Mouse (Mus musculus) MEL (cell line): ENCODE measurements around the gene Zfp568. TPM values are rescaled to one million over a fixed set of nuclear protein-coding genes. Genes with fewer than 3 reads are reported as not detected.

ENCODE experiments used
- DNase-seq: peaks from one replicate; pipeline ENCODE4 v3.0.0; 2011; ENCODE audit warnings: low read depth, low spot score
- H3K27ac ChIP-seq: 2 replicates; pipeline ENCODE4 v1.5.1; 2012; ENCODE audit warnings: low read depth, mild to moderate bottlenecking, control low read depth, low read length, moderate library complexity; ENCODE audit not compliant: control insufficient read depth
- H3K27me3 ChIP-seq, 2 experiments: fragments of 150-350 bp in 1 of 2; sonication (generic) in 1 of 2; 2 replicates each; pipeline ENCODE4 v1.6.1; 2012; ENCODE audit warnings: low read length in 2 of 2, mild to moderate bottlenecking in 2 of 2, improper control_type of control experiment in 1 of 2, moderate library complexity in 1 of 2; ENCODE audit not compliant: insufficient read depth in 2 of 2, control insufficient read depth in 1 of 2
- H3K36me3 ChIP-seq, 2 experiments: 2 replicates each; pipeline ENCODE4 v1.6.1; 2012 to 2014; ENCODE audit warnings: low read length in 2 of 2, improper control_type of control experiment in 1 of 2, inconsistent platforms in 1 of 2, mild to moderate bottlenecking in 1 of 2; ENCODE audit not compliant: insufficient read depth in 2 of 2, control insufficient read depth in 1 of 2
- H3K4me1 ChIP-seq, 2 experiments: fragments of 150-350 bp in 1 of 2; sonication (generic) in 1 of 2; 2 replicates each; pipeline ENCODE4 v1.6.1; 2012; ENCODE audit warnings: low read length in 2 of 2, improper control_type of control experiment in 1 of 2, mild to moderate bottlenecking in 1 of 2; ENCODE audit not compliant: insufficient read depth in 2 of 2, control insufficient read depth in 1 of 2
- H3K4me3 ChIP-seq, 2 experiments: fragments of 150-350 bp in 1 of 2; sonication (generic) in 1 of 2; 2 replicates each; pipeline ENCODE4 v1.5.1; 2012; ENCODE audit warnings: low read depth in 2 of 2, low read length in 2 of 2, mild to moderate bottlenecking in 2 of 2, moderate library complexity in 2 of 2, control low read depth in 1 of 2, improper control_type of control experiment in 1 of 2; ENCODE audit not compliant: control insufficient read depth in 1 of 2, insufficient read depth in 1 of 2
- H3K79me2 ChIP-seq: 2 replicates; pipeline ENCODE4 v1.6.1; 2012; ENCODE audit warnings: mild to moderate bottlenecking, low read length, moderate library complexity; ENCODE audit not compliant: control insufficient read depth, poor library complexity, insufficient read depth
- H3K9ac ChIP-seq: 2 replicates; pipeline ENCODE4 v1.6.1; 2012; ENCODE audit warnings: low read depth, mild to moderate bottlenecking, control low read depth, low read length, moderate library complexity; ENCODE audit not compliant: control insufficient read depth, poor library complexity, severe bottlenecking
- H3K9me3 ChIP-seq: fragments of 150-350 bp; sonication (generic); replicated peaks from 2 replicates; pipeline ENCODE4 v1.6.1; 2012; ENCODE audit warnings: mild to moderate bottlenecking, low read length, improper control_type of control experiment, moderate library complexity; ENCODE audit not compliant: insufficient read depth
- BHLHE40 ChIP-seq: IDR thresholded peaks from 2 replicates; pipeline ENCODE4 v1.6.1; 2012; ENCODE audit warnings: low read depth, mild to moderate bottlenecking, inconsistent platforms, low read length, improper control_type of control experiment, borderline replicate concordance
- E2F4 ChIP-seq: IDR thresholded peaks from 2 replicates; pipeline ENCODE4 v1.6.1; 2011; ENCODE audit warnings: low read depth, low read length, improper control_type of control experiment, borderline replicate concordance
- ELF1 ChIP-seq: IDR thresholded peaks from 2 replicates; pipeline ENCODE4 v1.6.1; 2014; ENCODE audit warnings: low read depth, mild to moderate bottlenecking, inconsistent platforms, low read length, improper control_type of control experiment, moderate library complexity
- GABPA ChIP-seq: IDR thresholded peaks from 2 replicates; pipeline ENCODE4 v1.6.1; 2012; ENCODE audit warnings: low read depth, mild to moderate bottlenecking, inconsistent platforms, low read length, improper control_type of control experiment, moderate library complexity
- HCFC1 ChIP-seq: IDR thresholded peaks from 2 replicates; pipeline ENCODE4 v1.6.1; 2012; ENCODE audit warnings: low read depth, mild to moderate bottlenecking, inconsistent platforms, low read length, improper control_type of control experiment, moderate library complexity
- JUND ChIP-seq: IDR thresholded peaks from 2 replicates; pipeline ENCODE4 v1.6.1; 2011; ENCODE audit warnings: low read depth, mild to moderate bottlenecking, improper control_type of control experiment, low read length
- MAZ ChIP-seq: IDR thresholded peaks from 2 replicates; pipeline ENCODE4 v1.6.1; 2012; ENCODE audit warnings: low read depth, mild to moderate bottlenecking, inconsistent platforms, low read length, improper control_type of control experiment
- MEF2A ChIP-seq: IDR thresholded peaks from 2 replicates; pipeline ENCODE4 v1.6.1; 2014; ENCODE audit warnings: low read depth, mild to moderate bottlenecking, inconsistent platforms, low read length, improper control_type of control experiment; ENCODE audit not compliant: poor library complexity, insufficient replicate concordance, severe bottlenecking; ENCODE audit errors: extremely low read depth
- MXI1 ChIP-seq: IDR thresholded peaks from 2 replicates; pipeline ENCODE4 v1.6.1; 2011; ENCODE audit warnings: mild to moderate bottlenecking, low read depth, low read length, improper control_type of control experiment
- NELFE ChIP-seq: IDR thresholded peaks from 2 replicates; pipeline ENCODE4 v1.6.1; 2011; ENCODE audit warnings: low read depth, low read length, improper control_type of control experiment
- NRF1 ChIP-seq: IDR thresholded peaks from 2 replicates; pipeline ENCODE4 v1.6.1; 2014; ENCODE audit warnings: low read depth, mild to moderate bottlenecking, inconsistent platforms, low read length, improper control_type of control experiment, moderate library complexity; ENCODE audit not compliant: poor library complexity, insufficient read depth, severe bottlenecking
- POLR2A ChIP-seq, 2 experiments: IDR thresholded peaks; 2 replicates each; pipeline ENCODE4 v1.6.1; 2011 to 2012; ENCODE audit warnings: low read length in 2 of 2, mild to moderate bottlenecking in 2 of 2, control low read depth in 1 of 2, improper control_type of control experiment in 1 of 2, low read depth in 1 of 2, moderate library complexity in 1 of 2; ENCODE audit not compliant: control insufficient read depth in 1 of 2, insufficient read depth in 1 of 2, poor library complexity in 1 of 2
- POLR2AphosphoS2 ChIP-seq: IDR thresholded peaks from 2 replicates; pipeline ENCODE4 v1.6.1; 2011; ENCODE audit warnings: low read length, improper control_type of control experiment
- SIN3A ChIP-seq: IDR thresholded peaks from 2 replicates; pipeline ENCODE4 v1.6.1; 2012; ENCODE audit warnings: low read length, improper control_type of control experiment, inconsistent platforms
- SMC3 ChIP-seq: IDR thresholded peaks from 2 replicates; pipeline ENCODE4 v1.6.1; 2011; ENCODE audit warnings: low read depth, low read length, improper control_type of control experiment
- TBP ChIP-seq: IDR thresholded peaks from 2 replicates; pipeline ENCODE4 v1.8.0; 2011; ENCODE audit warnings: low read depth, low read length, improper control_type of control experiment
- TCF12 ChIP-seq: IDR thresholded peaks from 2 replicates; pipeline ENCODE4 v1.6.1; 2014; ENCODE audit warnings: low read depth, mild to moderate bottlenecking, inconsistent platforms, low read length, improper control_type of control experiment, moderate library complexity
- USF2 ChIP-seq, 2 experiments: IDR thresholded peaks; 2 replicates each; pipeline ENCODE4 v1.6.1; 2011 to 2012; ENCODE audit warnings: improper control_type of control experiment in 2 of 2, low read length in 2 of 2, borderline replicate concordance in 1 of 2, inconsistent platforms in 1 of 2, low read depth in 1 of 2, mild to moderate bottlenecking in 1 of 2; ENCODE audit not compliant: insufficient read depth in 1 of 2
- ZC3H11A ChIP-seq: IDR thresholded peaks from 2 replicates; pipeline ENCODE4 v1.6.1; 2012; ENCODE audit warnings: low read depth, mild to moderate bottlenecking, inconsistent platforms, low read length, improper control_type of control experiment
- ZKSCAN1 ChIP-seq: IDR thresholded peaks from 2 replicates; pipeline ENCODE4 v1.6.1; 2012; ENCODE audit warnings: low read depth, mild to moderate bottlenecking, inconsistent platforms, low read length, improper control_type of control experiment, moderate library complexity
- polyA plus RNA-seq, 2 experiments: library from polyadenylated mRNA; stranded (reverse) in 1 of 2; unstranded in 1 of 2; fragments of >175 nt in 1 of 2; fragments of >200 nt in 1 of 2; gene quantifications; 2 replicates each; pipeline versions ENCODE4 v1.2.1 to v1.2.4; 2012; ENCODE audit warnings: low replicate concordance in 2 of 2, low read depth in 1 of 2; ENCODE audit not compliant: insufficient read length in 2 of 2, insufficient read depth in 1 of 2, missing spikeins in 1 of 2
- total RNA-seq: library from RNA; depleted of rRNA; stranded (reverse); fragments of 300-350 nt; gene quantifications from 2 replicates; pipeline ENCODE4 v1.2.3, GENCODE M21; 2012

Zfp568 gene
- total and polyA plus RNA-seq, 3 experiments: 12.5 to 141 (median 15.4) TPM

DNA sequence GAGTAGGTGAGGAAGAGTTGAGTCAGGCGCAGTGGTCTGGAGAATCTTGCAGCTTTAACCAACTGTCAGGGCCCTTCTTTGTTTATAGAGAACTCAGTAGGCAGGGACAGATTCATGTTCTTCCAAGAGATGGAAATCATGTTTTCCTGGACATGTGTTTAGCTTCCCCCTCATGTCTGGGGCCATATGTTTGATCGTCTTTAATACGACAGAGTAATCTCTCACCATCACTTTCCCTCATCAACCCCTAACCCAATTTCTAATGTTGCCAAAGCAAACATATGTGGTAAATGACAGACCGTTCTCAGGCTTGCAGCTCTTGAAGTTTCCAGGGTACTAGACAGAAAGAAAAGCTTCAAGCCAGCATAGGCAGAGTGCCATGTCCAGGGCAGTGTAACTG is 64.4 kb downstream of the Zfp568 start:
- Histone ChIP-seq H3K9me3 (no peaks in the 10 kb centered on the region), H3K4me3 (no peak overlapping the region), H3K36me3 (peaks cover 0 to 5% of the 10 kb centered on the region in 2 experiments; a peak in 2 of 4 replicates), H3K27ac (no peak overlapping the region), H3K27me3 (no peaks in the 10 kb centered on the region)
- DNase-seq: no peak
- TF ChIP-seq MXI1: no peak
- no peak for TF ChIP-seq BHLHE40
- no peak for TF ChIP-seq MEF2A
- no peak for TF ChIP-seq E2F4
- no peak for TF ChIP-seq NRF1
- TF ChIP-seq POLR2AphosphoS2: no peak
- TF ChIP-seq JUND: no peak
- no peak for TF ChIP-seq USF2 (IDR thresholded peaks at IDR 0.05; ENCODE audit: borderline replicate concordance in 1 of 2, insufficient read depth in 1 of 2, low read depth in 1 of 2, low read length in 2 of 2)
- TF ChIP-seq ZKSCAN1: no peak
- TF ChIP-seq SIN3A: no peak
- no peak for TF ChIP-seq MAZ
- TF ChIP-seq TCF12: no peak
- no peak for TF ChIP-seq GABPA
- no peak for TF ChIP-seq SMC3
- no peak for TF ChIP-seq NELFE
- TF ChIP-seq, all 39 proteins: peak for 0
- peaks cover 3 to 4% of the 10 kb centered on the region in 2 experiments; a peak in 3 of 4 replicates for H3K4me1 ChIP-seq
- H3K9ac ChIP-seq: no peak overlapping the region
- no peaks in the 10 kb centered on the region for H3K79me2 ChIP-seq

DNA sequence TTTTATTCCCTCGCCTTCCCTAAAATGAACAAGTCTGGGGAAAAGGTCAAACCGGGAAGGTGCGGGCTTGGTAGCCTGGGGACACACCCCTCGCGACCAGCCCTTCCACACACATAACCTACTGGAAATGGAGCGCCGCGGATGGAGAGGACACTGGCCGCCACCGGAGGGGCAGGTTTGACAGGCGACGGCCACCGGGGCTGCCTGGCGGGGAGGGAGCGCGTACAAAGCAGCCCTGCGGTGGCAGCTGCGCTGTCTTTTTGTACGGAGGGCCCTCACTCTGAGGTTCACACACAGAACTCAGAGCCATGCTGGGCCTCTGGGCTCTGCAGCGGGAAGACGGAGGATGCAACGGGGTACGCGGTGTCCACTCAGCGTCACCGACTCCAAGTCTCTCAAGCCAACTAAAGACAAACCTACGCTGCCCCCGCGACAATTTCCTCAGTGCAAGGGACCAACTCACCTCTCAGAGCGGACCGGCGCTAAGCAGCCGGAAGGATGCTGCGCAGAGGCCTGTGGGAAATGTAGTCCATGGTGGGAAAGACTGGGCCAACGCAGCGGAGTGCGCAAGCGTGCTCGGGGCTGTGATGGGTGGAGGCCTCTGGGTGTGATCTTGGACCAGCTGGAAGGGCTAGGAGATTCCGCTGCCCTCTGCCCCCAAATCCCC is 67.3 kb downstream of the Zfp568 start, which contains the start of gene Zfp14:
Zfp14 (minus strand) TSS at position 499 of the 667 bp plus-strand sequence.
- TF ChIP-seq HCFC1 (peak; percentile 99), ZC3H11A (no peak), POLR2A (IDR thresholded peaks at IDR 0.05; ENCODE audit: control insufficient read depth in 1 of 2, insufficient read depth in 1 of 2, low read depth in 1 of 2, low read length in 2 of 2, poor library complexity in 1 of 2) (peak in 1 of 2 experiments; percentile 72; a peak in 3 of 4 replicates), ELF1 (peak; percentile 84), NRF1 (peak; percentile 79), USF2 (IDR thresholded peaks at IDR 0.05; ENCODE audit: borderline replicate concordance in 1 of 2, insufficient read depth in 1 of 2, low read depth in 1 of 2, low read length in 2 of 2) (no peak), SIN3A (peak; percentile 70), TBP (0 out of 2 replicates have a peak, but pooled peaks have one; percentile 46)
- no peak within 1 kb of the TSS for H3K27ac ChIP-seq
- peaks cover 3 to 4% of the 10 kb centered on the region in 2 experiments; a peak in 3 of 4 replicates for H3K4me1 ChIP-seq
- H3K27me3 ChIP-seq: no peaks in the 10 kb centered on the region
- peaks cover 0 to 5% of the 10 kb centered on the region in 2 experiments; a peak in 2 of 4 replicates for H3K36me3 ChIP-seq
- peak within 1 kb of the TSS; percentile 82 to 90 for H3K4me3 ChIP-seq
- peak; percentile 92 for DNase-seq
- H3K9ac ChIP-seq: peak within 1 kb of the TSS; percentile 71
- H3K9me3 ChIP-seq: no peaks in the 10 kb centered on the region
- H3K79me2 ChIP-seq: no peaks in the 10 kb centered on the region
